Mouse (Mus musculus) testis, adult 2 months (tissue): ENCODE results near the gene Fam57a. TPM values are rescaled to one million over a fixed set of nuclear protein-coding genes. Genes with fewer than 3 reads are reported as not detected.

Experiments used
- H3K27ac ChIP-seq: fragments of 200-500 bp; 2 replicates; pipeline ENCODE4 v1.5.1; 2012; ENCODE audit warnings: low read depth, low read length; ENCODE audit not compliant: control insufficient read depth, insufficient read depth
- H3K27me3 ChIP-seq: fragments of 200-500 bp; 2 replicates; pipeline ENCODE4 v1.6.1; 2012; ENCODE audit warnings: mild to moderate bottlenecking, low read length, moderate library complexity; ENCODE audit not compliant: control insufficient read depth, insufficient read depth
- H3K36me3 ChIP-seq: fragments of 200-500 bp; 2 replicates; pipeline ENCODE4 v1.6.1; 2012; ENCODE audit warnings: mild to moderate bottlenecking, low read length; ENCODE audit not compliant: control insufficient read depth, insufficient read depth
- H3K4me1 ChIP-seq: fragments of 200-500 bp; 2 replicates; pipeline ENCODE4 v1.6.1; 2012; ENCODE audit warnings: low read length; ENCODE audit not compliant: control insufficient read depth, insufficient read depth
- H3K4me3 ChIP-seq: fragments of 200-500 bp; 2 replicates; pipeline ENCODE4 v1.5.1; 2012; ENCODE audit warnings: low read depth, mild to moderate bottlenecking, low read length, moderate library complexity, mixed read lengths; ENCODE audit not compliant: control insufficient read depth
- CTCF ChIP-seq: fragments of 200-500 bp; IDR thresholded peaks from 2 replicates; pipeline ENCODE4 v1.5.1; 2012; ENCODE audit warnings: low read depth, mild to moderate bottlenecking, inconsistent platforms, low read length, moderate library complexity; ENCODE audit not compliant: control insufficient read depth, insufficient read depth, insufficient replicate concordance
- POLR2A ChIP-seq: fragments of 200-500 bp; IDR thresholded peaks from 2 replicates; pipeline ENCODE4 v1.6.1; 2012; ENCODE audit warnings: low read depth, mild to moderate bottlenecking, inconsistent platforms, low read length, moderate library complexity; ENCODE audit not compliant: control insufficient read depth
- polyA plus RNA-seq: library from polyadenylated mRNA; depleted of rRNA; stranded (reverse); fragments of >200 nt; gene quantifications from 2 replicates; pipeline ENCODE4 v1.2.3, GENCODE M21; 2012

Gene Fam57a
- polyA plus RNA-seq, 1 experiment, result 2.4 TPM

GRCm38 (mm10) chr11:76224631-76225030 is 45.2 kb downstream of the Fam57a start:
- H3K36me3 ChIP-seq, result no peaks in the 10 kb centered on the region
- TF ChIP-seq POLR2A, result no peak
- TF ChIP-seq CTCF, result no peak
- H3K4me3 ChIP-seq, result no peak overlapping the region
- H3K27me3 ChIP-seq, result no peaks in the 10 kb centered on the region
- H3K4me1 ChIP-seq, result no peaks in the 10 kb centered on the region
- H3K27ac ChIP-seq, result no peak overlapping the region

GRCm38 (mm10) chr11:76225051-76225450 is 45.6 kb downstream of the Fam57a start:
- no peak overlapping the region for H3K27ac ChIP-seq
- H3K36me3 ChIP-seq, result no peaks in the 10 kb centered on the region
- TF ChIP-seq POLR2A, result no peak
- no peak for TF ChIP-seq CTCF
- no peaks in the 10 kb centered on the region for H3K27me3 ChIP-seq
- H3K4me1 ChIP-seq, result no peaks in the 10 kb centered on the region
- H3K4me3 ChIP-seq, result no peak overlapping the region

- Histone ChIP-seq H3K4me3 (no peak overlapping the region), H3K27ac (no peak overlapping the region), H3K36me3 (no peaks in the 10 kb centered on the region; the same call in none of the 2 replicates), H3K4me1 (no peaks in the 10 kb centered on the region), H3K27me3 (no peaks in the 10 kb centered on the region)
- TF ChIP-seq POLR2A (no peak), CTCF (no peak)
Observed at GRCm38 (mm10) chr11:76236136-76236535, 56.7 kb downstream of the Fam57a start.

- TF ChIP-seq POLR2A (no peak), CTCF (no peak)
- H3K36me3 ChIP-seq, result no peaks in the 10 kb centered on the region; the same call in none of the 2 replicates
- H3K4me3 ChIP-seq, result no peak overlapping the region
- H3K27ac ChIP-seq, result no peak overlapping the region
- no peaks in the 10 kb centered on the region for H3K27me3 ChIP-seq
- H3K4me1 ChIP-seq, result peaks cover 8% of the 10 kb centered on the region
Observed at GRCm38 (mm10) chr11:76239750-76240149, 60.3 kb downstream of the Fam57a start.

GRCm38 (mm10) chr11:76242901-76243810 is 63.7 kb downstream of the Fam57a start, which contains the start of the genes Mrm3 and Glod4:
Mrm3 (plus strand) TSS chr11:76243715.
Glod4 (minus strand) TSS chr11:76243725.
- H3K27me3 ChIP-seq, result no peaks in the 10 kb centered on the region
- H3K4me3 ChIP-seq, result peak within 1 kb of the TSS; percentile 100
- TF ChIP-seq POLR2A (peak; percentile 69), CTCF (no peak)
- H3K27ac ChIP-seq, result peak within 1 kb of the TSS; percentile 79
- H3K4me1 ChIP-seq, result peaks cover 8% of the 10 kb centered on the region
- peaks cover 1% of the 10 kb centered on the region; the same call in 1 of the 2 replicates for H3K36me3 ChIP-seq

- Histone ChIP-seq H3K27me3 (no peaks in the 10 kb centered on the region), H3K4me1 (peaks cover 8% of the 10 kb centered on the region), H3K27ac (peak overlapping the region; percentile 74), H3K36me3 (peaks cover 1% of the 10 kb centered on the region; the same call in 1 of the 2 replicates), H3K4me3 (peak overlapping the region; percentile 100)
- TF ChIP-seq CTCF (no peak), POLR2A (no peak)
Observed at GRCm38 (mm10) chr11:76243811-76244546, 64.5 kb downstream of the Fam57a start.

GRCm38 (mm10) chr11:76246439-76246838 is 67.0 kb downstream of the Fam57a start:
- Histone ChIP-seq H3K27ac (no peak overlapping the region), H3K36me3 (peaks cover 1% of the 10 kb centered on the region; the same call in 1 of the 2 replicates), H3K27me3 (no peaks in the 10 kb centered on the region), H3K4me3 (no peak overlapping the region), H3K4me1 (peaks cover 8% of the 10 kb centered on the region)
- no peak for TF ChIP-seq CTCF
